Mouse (Mus musculus) cerebellum, adult 8-10 months (tissue): ENCODE measurements at regions not wholly inside any gene's neighbourhood (a gene's known extent, or its start where the extent isn't known, plus 50 kb on each side); places are given as distances from the start of the nearest gene placed in this dataset.
"Not testable (repeated sequence)": the region's sequence is repeated elsewhere in the genome, so short reads cannot be mapped to it uniquely, and the experiment has no call there.

ENCODE experiments used
- DNase-seq: peaks from one replicate; pipeline ENCODE4 v3.0.0; 2022

DNA sequence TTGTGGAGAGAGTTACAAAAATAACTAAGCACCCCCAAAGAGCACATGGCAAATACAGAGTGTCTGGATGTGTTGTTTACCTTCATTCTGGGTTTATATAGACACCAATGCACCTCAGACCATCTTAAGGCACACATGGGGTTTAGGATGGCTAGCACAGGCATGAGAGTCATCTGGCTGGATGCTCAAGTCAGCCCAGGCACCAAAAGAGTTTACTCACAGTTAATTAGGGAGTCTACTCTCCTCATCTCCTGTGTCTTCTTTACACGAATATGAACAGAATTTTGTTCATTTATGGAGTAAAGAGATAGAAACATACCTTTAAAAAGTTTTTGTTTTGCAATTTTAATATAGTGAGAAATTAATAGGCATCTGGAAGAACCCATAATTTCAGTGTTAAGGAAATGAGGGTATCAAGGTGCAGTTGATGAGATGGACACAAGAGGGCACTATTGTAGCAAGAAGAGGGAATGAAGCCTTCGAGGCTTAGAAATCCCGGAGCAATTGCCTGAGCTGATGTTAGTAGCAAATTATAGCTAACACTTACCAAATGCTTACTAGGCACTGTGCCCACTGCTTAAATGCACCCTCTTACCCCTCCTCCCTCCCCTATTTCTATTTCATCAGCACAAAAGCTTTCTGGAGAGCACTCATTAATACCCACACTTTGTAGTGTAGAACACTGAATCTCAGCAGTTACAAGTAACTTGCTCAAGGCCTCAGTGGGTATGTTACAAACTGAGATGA is 174.6 kb downstream of the Eepd1 start:
- DNase-seq = peak; percentile 46

DNA sequence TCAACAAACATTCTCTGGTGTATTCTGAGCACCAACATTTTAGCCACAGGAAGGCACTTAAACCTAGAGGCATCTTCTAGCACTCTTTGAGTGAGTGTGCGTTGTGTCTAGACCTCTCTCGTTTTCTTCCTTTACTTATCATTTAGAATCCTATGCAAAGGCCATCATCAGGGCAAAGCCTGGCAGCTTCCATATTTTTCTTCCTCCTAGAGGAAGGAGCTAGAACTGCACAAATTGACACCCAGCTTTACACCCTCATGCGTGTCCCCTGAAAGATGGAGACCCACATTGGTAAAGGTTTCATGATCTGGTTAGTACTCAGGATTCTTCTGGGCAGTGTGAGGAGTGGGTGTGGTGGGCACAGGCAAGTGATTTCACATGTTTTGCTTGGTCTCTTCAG is 175.2 kb downstream of the Eepd1 start:
- no peak for DNase-seq

DNA sequence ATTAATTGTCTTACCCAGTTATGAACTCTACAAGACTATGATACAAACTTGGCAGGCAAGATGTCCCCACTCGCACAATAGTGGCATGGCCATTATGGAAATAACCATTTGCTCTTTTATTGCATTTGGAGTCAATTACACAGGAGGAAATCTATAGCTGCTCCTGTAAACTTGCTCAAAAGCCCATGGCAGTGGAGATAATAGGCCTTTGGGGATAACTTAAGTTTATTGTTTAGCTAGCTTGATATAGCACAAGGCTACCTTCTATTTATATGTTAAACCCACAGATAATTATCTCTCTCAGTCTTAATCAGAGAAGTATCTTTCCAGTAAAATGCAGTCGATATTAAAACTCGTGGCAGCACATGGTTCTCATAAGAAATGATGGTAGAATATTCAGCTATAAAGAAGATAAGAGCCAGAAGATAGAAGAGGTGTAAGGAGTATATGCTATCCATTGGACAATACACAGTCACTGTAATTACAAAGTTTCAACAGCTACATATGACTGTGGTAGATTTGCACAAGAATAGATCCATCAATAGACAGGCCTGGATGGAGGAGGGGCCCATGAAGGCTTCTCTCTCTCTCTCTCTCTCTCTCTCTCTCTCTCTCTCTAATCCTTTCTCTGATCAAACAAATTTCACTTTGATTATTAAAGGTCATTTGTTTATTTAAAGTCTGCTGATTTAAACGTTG is 202.4 kb downstream of the Eepd1 start:
- DNase-seq = no peak

DNA sequence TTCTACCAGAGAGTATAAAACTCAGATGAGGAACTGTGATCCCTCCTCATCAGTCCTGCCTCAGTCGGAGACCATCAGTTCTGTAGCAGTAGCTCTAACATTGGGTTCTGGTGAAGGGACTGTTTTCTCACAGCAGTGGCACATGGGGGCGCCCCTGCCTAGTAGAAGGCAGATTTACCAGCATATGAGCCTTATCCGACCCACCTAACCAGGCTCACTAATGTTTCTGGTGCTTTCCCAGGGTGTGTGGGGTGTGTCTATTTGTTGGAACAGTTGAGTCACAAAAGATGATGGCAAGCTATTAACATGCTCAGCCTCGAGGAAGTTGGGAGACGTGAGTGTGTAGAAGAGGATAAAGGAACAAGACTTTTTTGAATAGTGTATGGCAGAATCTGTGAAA is 212.3 kb downstream of the Eepd1 start:
- DNase-seq = peak; percentile 17

DNA sequence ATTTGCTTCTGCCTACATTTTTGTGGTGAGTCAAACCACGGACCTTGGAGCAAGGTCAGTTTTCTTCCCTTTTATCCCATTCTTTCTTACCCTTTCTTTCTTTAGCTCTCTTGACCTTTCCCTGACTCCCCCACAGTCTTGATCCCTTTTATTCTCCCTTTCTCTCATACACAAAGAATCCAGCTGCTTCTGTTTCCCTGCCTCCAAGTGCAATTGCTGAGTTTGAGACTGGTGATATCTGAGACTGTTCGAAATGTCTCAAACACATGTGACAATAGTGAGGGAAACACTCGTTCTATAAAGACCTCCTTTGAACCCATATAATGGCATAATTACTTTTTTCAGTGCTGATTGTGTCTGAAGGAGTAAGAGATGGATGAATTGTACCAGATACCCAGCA is 213.7 kb downstream of the Eepd1 start:
- no peak for DNase-seq

DNA sequence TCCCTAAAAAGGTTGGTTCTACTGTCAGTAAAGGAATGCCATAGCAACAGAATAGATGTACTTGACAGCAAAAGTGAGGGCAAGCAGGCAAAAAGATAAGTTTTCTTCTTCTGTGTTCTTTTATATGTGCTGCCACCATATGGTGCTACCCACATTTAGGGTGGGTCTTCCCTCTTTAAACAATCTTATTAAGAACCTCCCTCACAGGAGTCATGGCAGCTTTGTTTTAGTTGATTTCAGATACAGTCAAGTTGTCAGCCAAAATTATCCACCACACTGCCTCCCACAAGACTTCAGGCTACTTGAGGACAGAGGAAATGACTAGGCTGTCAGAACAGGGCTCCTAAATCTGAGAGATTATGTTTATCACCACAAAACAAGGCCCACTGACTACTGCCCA is 232.3 kb downstream of the Eepd1 start:
- DNase-seq = no peak

DNA sequence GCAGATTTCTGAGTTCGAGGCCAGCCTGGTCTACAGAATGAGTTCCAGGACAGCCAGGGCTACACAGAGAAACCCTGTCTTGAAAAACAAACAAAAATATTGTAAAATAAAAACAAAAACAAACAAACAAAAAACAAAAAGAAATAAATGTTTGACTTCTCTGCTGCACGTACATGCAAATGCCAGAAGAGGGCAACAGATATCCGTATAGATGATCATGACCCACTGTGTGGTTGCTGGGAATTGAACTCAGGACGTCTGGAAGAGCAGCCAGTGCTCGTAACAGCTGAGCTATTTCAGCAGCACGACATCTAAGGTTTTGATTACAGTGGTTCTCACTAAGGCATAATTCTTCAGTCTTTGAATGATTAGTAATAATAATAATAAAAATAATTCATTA is 262.8 kb downstream of the Eepd1 start:
- DNase-seq = no peak

DNA sequence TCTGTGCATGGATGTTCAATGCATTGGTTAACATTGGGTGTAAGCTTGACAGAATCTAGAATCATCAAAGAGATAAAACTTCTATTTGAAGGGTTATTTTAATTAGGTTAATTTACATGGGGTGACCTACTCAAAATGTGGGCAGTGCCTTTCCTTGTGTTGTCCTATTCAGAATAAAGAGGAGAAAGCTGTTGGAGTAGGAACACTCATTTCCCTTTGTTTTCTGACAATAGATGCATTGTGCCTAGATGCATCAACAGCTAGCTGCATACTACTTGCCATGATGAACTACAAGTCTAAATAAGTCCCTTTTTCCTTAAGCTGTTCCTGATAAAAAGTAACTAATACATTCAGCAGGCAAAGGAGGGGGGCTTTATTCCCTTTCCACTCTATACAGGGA is 269.8 kb downstream of the Eepd1 start:
- no peak for DNase-seq

DNA sequence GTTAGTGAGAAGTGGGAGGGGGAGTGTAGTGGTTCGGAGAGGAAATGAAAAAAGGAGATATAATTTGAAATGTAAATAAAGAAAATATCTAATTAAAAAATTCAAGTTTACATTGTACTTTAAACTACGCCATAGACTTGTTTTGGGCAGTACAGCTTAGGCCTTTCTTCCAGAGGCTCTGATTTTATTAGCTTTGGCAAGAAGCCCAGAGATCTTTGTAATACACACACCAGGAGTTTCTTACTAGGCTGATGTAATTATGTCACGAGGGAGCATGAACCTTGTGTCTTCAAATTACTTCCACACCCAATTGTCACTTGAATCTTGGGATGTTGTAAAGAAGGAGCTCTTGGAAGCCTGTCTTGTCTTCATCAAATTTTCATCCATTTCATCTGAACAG is 292.6 kb downstream of the Eepd1 start:
- DNase-seq = no peak

DNA sequence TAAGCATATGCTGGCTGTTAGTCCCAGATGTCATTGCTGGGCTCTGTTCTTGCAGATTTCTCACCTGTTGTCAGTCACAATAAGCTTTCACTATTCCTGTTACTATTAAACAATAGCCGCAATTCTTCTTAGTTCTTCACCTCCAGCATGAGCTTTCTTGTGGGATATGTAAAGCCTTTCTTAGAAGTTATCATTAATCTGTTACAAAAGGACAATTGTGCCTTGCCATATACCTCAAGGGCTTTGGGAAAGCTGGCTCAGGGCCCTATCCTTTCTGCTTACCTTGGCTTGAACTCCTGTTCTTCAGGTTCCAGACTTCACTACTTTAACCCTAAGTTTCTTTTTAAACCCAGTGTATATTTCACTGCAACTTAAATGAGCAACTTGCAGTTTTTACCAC is 301.3 kb downstream of the Eepd1 start:
- no peak for DNase-seq

DNA sequence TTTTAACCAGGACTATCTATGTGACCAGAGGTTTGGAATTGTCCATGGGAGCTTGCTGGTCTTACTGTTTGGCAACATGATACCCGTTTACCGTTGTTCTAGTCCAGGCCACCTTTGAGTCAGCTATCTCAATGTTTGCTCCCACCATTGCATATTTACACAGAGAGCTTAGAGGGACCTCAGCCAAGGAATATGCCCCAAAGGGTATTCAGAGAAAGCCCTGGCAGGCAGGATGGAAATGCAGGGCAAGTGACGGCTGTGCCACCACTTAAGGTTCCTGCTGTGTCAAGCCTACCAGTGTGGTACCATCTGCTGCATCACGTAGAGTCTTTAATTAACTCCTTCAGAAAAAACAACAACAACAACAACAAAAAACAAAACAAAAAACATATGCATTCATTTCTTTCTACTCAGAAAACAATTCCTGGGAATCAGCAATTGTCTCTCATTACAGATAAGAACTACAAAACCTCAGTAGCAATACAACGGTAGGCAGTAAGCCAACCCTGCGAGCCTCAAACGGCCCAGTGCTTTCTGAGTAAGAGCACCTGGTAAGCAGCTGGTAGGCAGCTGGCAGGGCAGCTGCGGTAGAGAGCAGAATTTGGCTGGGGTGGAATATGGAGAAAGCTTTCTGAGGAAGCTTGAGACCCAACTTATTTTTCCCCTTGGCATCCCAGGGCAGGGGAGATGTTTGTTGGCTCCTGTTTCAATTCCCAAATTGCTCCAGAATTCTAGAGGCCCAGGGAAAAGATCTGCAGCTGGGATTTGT is 314.0 kb downstream of the Eepd1 start:
- DNase-seq = no peak

DNA sequence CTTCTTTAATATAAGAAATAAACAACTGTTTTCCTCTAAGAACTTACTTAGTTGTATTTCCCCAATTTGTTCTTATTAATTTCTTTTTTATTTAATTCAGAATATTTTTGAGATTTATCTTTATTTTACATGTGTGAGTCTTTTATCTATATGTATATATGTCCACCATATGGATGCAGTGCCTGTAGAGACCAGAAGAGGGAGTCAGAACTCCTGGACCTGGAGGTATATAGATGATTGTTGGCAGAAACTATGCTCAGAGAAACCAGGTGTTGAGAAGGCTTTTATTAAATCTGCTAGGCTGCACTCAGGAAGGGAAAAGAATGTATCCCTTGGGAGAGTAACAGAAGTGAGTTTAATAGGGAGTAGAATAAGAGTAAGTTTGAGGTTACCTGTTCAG is 328.2 kb downstream of the Eepd1 start:
- DNase-seq = no peak

DNA sequence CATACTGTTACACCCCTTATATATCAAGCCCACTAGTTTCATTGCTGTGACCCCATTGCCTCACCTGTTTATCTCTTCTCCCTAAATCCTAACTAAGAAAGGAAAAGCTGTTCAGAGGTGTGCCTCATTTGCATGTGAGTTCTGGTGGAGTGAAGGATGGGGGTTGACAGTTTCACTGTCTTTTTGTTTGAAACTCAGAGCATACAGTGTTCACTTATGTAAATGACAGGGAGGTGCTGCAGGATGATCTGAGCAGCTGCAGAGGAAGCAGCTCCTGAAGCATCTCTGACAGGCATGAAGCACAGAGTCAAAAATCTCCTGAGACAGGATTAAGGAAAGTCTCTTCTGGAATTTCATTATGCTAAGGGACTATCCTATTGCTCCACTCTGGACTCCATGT is 351.9 kb downstream of the Eepd1 start:
- no peak for DNase-seq

DNA sequence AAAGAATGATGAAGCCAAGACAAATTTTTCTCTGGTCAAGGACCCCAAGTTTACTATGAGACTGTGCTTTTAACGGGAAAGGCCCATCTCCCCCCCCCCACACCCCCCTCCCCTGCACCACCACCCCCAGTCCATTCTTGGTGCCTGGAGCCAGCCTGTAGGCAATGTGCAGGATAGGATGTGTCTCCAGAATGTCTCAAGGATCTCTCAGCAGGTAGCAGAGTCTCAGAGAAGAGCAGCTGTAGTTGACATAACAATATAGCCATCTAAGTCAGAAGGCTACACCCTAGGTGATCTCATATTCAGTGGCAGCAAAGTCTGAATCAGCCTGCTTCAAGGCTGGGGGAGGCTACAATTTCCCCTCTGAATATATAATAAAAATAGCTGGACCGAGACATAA is 368.6 kb downstream of the Eepd1 start:
- DNase-seq = not testable (repeated sequence)

DNA sequence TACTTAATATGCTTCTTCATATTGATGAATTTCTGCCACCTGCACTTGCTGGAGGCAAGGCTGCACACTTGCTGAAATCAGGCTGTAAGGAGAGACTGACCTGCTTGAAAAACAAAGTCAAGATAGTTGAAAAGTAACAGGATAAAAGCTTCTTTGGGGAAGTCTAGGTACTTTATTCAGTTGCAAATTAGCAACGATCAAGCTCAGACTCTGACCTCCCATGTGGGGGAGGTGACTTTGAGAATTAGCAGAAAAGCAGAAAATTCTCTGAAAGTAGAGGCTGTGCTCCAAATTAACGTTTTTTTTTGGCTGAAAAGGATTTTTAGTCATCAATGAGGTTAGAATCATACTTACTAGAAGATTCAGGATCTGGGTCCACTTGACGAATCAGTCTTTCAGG is 369.3 kb downstream of the Eepd1 start:
- not testable (repeated sequence) for DNase-seq

DNA sequence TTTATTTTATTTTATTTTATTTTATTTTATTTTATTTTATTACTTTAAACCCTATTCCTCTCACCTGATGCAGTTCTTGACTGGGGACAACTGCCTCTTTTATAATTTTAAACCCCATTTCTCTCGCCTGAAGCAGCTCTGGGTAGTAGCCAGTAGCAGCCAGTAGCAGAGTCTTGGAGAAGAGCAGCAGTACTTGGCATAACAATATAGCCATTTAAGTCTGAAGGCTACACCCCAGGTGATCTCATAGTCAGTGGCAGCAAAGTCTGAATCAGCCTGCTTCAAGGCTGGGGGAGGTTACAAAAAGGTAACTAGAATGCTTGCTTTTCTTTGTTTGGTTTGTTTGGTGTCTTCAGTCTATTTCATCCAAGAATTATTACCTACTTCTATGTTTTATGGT is 373.2 kb downstream of the Eepd1 start:
- DNase-seq = no peak

DNA sequence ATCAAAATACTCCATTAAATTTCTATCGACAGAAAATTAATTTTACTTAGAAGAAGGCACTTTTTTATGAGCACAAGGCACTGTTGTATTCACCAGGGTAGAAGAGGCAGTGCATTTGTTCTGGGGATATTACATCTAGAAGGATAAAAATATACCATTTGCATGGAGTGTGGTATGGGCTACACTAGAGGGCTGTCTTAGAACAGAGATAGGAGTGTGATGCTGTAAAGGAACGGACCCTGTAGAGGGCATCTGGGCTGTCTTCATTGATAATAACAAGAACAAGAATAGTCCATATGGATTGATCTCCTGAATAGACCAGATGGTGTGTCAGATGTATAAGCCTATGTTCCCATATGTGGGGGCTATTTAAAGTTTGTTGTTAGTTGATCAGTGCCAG is 388.9 kb downstream of the Eepd1 start:
- DNase-seq = no peak

DNA sequence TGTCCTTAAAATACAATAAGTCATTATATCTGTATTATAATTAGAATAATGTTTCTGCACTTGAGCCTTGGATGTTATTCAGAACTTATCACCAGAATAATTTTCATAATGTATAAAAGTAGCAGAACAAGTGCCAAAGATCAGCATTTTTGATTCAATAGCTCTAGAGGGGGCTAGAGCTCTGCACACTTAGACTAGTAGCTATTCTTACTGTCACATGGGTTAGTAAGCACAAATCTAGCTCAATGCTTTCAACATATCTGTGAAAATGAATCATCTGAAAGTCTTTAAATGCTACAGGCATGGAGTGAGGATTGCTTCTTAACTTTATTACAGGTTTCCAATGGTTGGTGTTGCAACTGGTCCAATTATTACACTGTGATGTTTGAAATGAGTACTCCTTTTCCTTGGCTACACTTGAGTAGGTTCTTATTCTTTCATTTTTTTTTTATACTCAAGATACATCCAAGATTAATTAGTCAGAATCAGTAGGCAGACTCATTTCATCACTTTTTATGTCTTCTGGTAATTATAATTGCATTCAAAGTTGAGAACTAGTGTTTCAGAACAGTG is 415.1 kb downstream of the Eepd1 start:
- DNase-seq = no peak
